Mouse (Mus musculus): ENCODE results near the gene Rpl18a.
"Not testable (repeated sequence)": the region's sequence is repeated elsewhere in the genome, so short reads cannot be mapped to it uniquely, and the experiment has no call there.

DNA sequence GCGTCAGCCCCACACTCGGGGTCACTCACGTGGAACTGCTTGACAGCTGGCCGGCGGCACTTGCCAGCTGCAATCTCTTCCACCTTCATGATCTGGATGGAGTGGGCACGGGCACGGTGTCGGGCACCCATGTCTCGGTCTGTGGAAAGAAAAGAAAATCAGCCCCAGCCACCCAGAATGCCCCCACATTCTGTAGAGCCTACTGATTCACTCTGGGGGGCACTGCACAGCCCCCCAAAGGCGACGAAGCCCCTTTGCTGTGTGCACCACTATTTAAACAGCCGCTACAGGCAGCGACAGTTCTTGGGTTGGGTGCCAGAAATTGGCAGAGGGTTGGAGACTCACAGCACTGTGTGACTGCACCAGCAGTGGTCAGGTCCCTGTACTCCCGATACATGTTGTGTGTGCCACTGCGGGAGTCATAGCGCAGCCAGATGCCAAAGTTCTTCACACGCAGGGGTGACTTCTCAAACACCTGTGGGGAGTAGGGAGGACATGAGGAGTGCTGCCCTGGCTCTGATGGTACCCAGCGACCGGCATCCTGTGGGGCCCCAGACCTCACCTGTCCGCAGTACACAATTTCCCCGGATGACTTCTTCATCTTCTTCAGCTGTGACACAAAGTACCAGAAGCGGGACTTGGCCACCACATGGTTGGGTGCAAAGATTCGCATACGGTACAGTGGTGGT, 1.5 kb downstream of the Rpl18a start:
- TF ChIP-seq CTCF (conservative IDR thresholded peaks at IDR 0.05; ENCODE audit: insufficient read depth, insufficient read length, low read depth, low read length); POLR2A (IDR thresholded peaks at IDR 0.05; ENCODE audit: low read depth, low read length): not testable (repeated sequence)

All from kidney, adult 2 months (tissue).